Mouse (Mus musculus): ENCODE measurements at regions not wholly inside any gene's neighbourhood (a gene's known extent, or its start where the extent isn't known, plus 50 kb on each side); places are given as distances from the start of the nearest gene placed in this dataset.
A peak's percentile ranks its signal among the peaks of the same experiment; 100 is the strongest.

- no peak for DNase-seq (ENCODE audit: low spot score)
Measured at GRCm38 (mm10) chr5:125843259-125843658, 311.7 kb downstream of the Tmem132b start.

GRCm38 (mm10) chr5:125849722-125850121 lies 318.1 kb downstream of the Tmem132b start:
- DNase-seq (ENCODE audit: low spot score), result no peak

- DNase-seq (ENCODE audit: low spot score), result no peak
Measured at GRCm38 (mm10) chr5:125876296-125876695, 344.7 kb downstream of the Tmem132b start.

GRCm38 (mm10) chr5:125888840-125889239 lies 357.3 kb downstream of the Tmem132b start:
- no peak for DNase-seq (ENCODE audit: low spot score)

- no peak for DNase-seq (ENCODE audit: low spot score)
Measured at GRCm38 (mm10) chr5:125893864-125894263, 362.3 kb downstream of the Tmem132b start.

GRCm38 (mm10) chr5:125902038-125902437 lies 370.5 kb downstream of the Tmem132b start:
- DNase-seq (ENCODE audit: low spot score), result no peak

- DNase-seq (ENCODE audit: low spot score), result no peak
Measured at GRCm38 (mm10) chr5:125904426-125904825, 372.9 kb downstream of the Tmem132b start.

- DNase-seq (ENCODE audit: low spot score), result no peak
Measured at GRCm38 (mm10) chr5:125907332-125907731, 375.8 kb downstream of the Tmem132b start.

GRCm38 (mm10) chr5:125907909-125908308 lies 376.3 kb downstream of the Tmem132b start:
- DNase-seq (ENCODE audit: low spot score), result no peak

GRCm38 (mm10) chr5:125915857-125916256 lies 384.3 kb downstream of the Tmem132b start:
- no peak for DNase-seq (ENCODE audit: low spot score)

- no peak for DNase-seq (ENCODE audit: low spot score)
Measured at GRCm38 (mm10) chr5:125920965-125921364, 389.4 kb downstream of the Tmem132b start.

GRCm38 (mm10) chr5:125925856-125926497 lies 394.4 kb downstream of the Tmem132b start:
- DNase-seq (ENCODE audit: low spot score), result no peak

- DNase-seq (ENCODE audit: low spot score), result no peak
Measured at GRCm38 (mm10) chr5:125931502-125931901, 399.9 kb downstream of the Tmem132b start.

GRCm38 (mm10) chr5:125939416-125939815 lies 407.8 kb downstream of the Tmem132b start:
- DNase-seq (ENCODE audit: low spot score), result no peak

- no peak for DNase-seq (ENCODE audit: low spot score)
Measured at GRCm38 (mm10) chr5:125946729-125947128, 415.2 kb downstream of the Tmem132b start.

GRCm38 (mm10) chr5:125951641-125952040 lies 420.1 kb downstream of the Tmem132b start:
- no peak for DNase-seq (ENCODE audit: low spot score)

- DNase-seq (ENCODE audit: low spot score), result peak; percentile 7
Measured at GRCm38 (mm10) chr5:125964039-125964438, 432.5 kb downstream of the Tmem132b start.

- no peak for DNase-seq (ENCODE audit: low spot score)
Measured at GRCm38 (mm10) chr5:125968151-125968550, 436.6 kb downstream of the Tmem132b start.

GRCm38 (mm10) chr5:125974035-125974434 lies 442.5 kb downstream of the Tmem132b start:
- DNase-seq (ENCODE audit: low spot score), result no peak

- DNase-seq (ENCODE audit: low spot score), result no peak
Measured at GRCm38 (mm10) chr5:125979801-125980200, 448.2 kb downstream of the Tmem132b start.

GRCm38 (mm10) chr5:125985356-125985755 lies 453.8 kb downstream of the Tmem132b start:
- DNase-seq (ENCODE audit: low spot score), result no peak

GRCm38 (mm10) chr5:125997173-125997572 lies 465.6 kb downstream of the Tmem132b start:
- DNase-seq (ENCODE audit: low spot score), result no peak

- DNase-seq (ENCODE audit: low spot score), result no peak
Measured at GRCm38 (mm10) chr5:126007871-126008270, 476.3 kb downstream of the Tmem132b start.

- no peak for DNase-seq (ENCODE audit: low spot score)
Measured at GRCm38 (mm10) chr5:126008321-126008720, 476.7 kb downstream of the Tmem132b start.
